In the genomic region with DNA sequence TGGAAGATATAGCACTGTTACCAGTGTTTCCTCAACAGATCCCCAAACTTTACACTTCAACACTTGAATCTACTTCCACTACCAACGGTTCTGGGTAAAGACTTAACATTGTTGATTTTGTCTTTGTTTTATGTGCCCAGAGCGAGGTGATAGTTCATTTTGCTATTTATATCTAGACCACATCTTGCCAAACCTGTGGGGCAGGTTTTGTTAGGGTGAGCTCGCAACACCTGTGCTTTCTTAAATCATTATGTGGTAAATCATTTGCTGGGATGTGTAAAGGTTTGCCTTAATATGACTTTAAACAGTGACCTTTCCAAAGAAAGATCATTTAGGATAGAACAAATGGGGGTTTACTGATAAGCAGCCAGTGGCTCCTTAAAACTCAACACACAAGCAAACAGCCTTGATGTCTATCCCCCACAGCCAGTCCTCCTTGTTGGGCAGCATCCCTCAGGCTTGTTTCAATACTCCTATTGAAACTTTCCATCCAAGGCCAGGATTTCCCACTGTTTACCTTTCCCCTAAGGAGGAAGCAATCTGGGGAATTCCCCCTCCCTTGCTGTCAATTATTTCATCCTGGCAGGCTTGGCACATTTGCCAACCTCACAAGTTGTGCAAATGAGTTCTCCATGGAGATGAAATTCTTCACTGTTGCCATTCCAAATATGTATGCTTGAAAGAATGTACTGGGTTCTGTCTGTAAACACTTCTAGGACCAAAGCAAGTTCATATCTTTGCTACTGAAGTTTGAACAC, we compare ENCODE assay signal across 16 mouse cellular contexts.
DNase-seq lines count a peak whose midpoint lies in the region; ATAC-seq and TF ChIP-seq lines count a peak whose summit lies in the region.
"Had no signal": no experiment of that assay in that cellular context is flagged by ENCODE, and none has a peak within 500 bp of the region (broad histone marks: within the 10 kb centered on the region; RNA-seq: fewer than 3 reads in every experiment).

No protein-coding gene starts in this region.

- in situ Hi-C loops in Patski (cut with MboI; ENCODE audit: low pct_unique_long_range_greater_than_20kb): no loop called here

- H3K27me3 ChIP-seq in Patski: no peaks in the 10 kb centered on the region
- H3K27me3 ChIP-seq in lung, embryonic 15.5 days: no peaks in the 10 kb centered on the region
- H3K27me3 ChIP-seq: embryonic facial prominence, embryonic 15.5 days; hindbrain, embryonic 12.5 days had no signal

- intact Hi-C loops in left cerebral cortex, postnatal 25 days (cut with DNase I): no loop called here
- intact Hi-C loops in heart, postnatal 25 days (cut with DNase I): no loop called here

- no peaks in the 10 kb centered on the region for H3K9me3 ChIP-seq in lung, embryonic 15.5 days
- H3K9me3 ChIP-seq: embryonic facial prominence, embryonic 15.5 days; hindbrain, embryonic 12.5 days had no signal

- H3K36me3 ChIP-seq in lung, embryonic 15.5 days: no peaks in the 10 kb centered on the region
- H3K36me3 ChIP-seq: embryonic facial prominence, embryonic 15.5 days; hindbrain, embryonic 12.5 days had no signal

- no peak overlapping the region for H3K4me3 ChIP-seq in lung, embryonic 15.5 days
- H3K4me3 ChIP-seq: embryonic facial prominence, embryonic 15.5 days; hindbrain, embryonic 12.5 days; myocyte had no signal

- peak; percentile 87 for ATAC-seq in Patski
- ATAC-seq in lung, embryonic 15.5 days (ENCODE audit: borderline replicate concordance, extremely low read depth, low FRiP score, low TSS enrichment): peak; percentile 78; the same call in 1 of the 2 replicates

- CTCF ChIA-PET in Patski (lab: Charles Lee): interaction anchor here (1.0 to 1.8 kb wide), 3 partner anchors 10 to 160 kb away, joined by 3 to 6 read pairs (median 6); no protein-coding TSS in a partner anchor

- H3K4me2 ChIP-seq in lung, embryonic 15.5 days: 0 out of 2 replicates have a peak overlapping the region, but pooled peaks have one; percentile 5
- H3K4me2 ChIP-seq: embryonic facial prominence, embryonic 15.5 days; hindbrain, embryonic 12.5 days had no signal

- H3K27ac ChIP-seq in lung, embryonic 15.5 days: peak overlapping the region; percentile 72
- H3K27ac ChIP-seq: embryonic facial prominence, embryonic 15.5 days; hindbrain, embryonic 12.5 days; macrophage had no signal

- WGBS in lung, embryonic 15.5 days: 58% methylated on average over 3 of the region's 3 CpGs

- DNase-seq in 3134 (ENCODE audit: extremely low read depth, insufficient read length, low spot score) (peak; percentile 0), Patski (ENCODE audit: low read depth, low spot score) (peak; percentile 49)
- DNase-seq in kidney, adult 8-10 months: peak; percentile 39 to 71
- DNase-seq in left cerebral cortex, postnatal 25 days (ENCODE audit: low spot score in 2 of 2): no peak
- DNase-seq in cerebellum, adult 9-10 months: no peak
- DNase-seq in heart, postnatal 25 days (ENCODE audit: low spot score): no peak
- DNase-seq: adrenal gland, adult 8-10 months; cerebellum, adult 18-20 months; gastrocnemius, postnatal 36 days; retina, postnatal 1 day; thymus, adult 18-20 months had no signal

- TF ChIP-seq CTCF in Patski (IDR thresholded peaks at IDR 0.05): no peak

- POLR2A ChIA-PET in Patski (lab: Charles Lee): no interaction called here

- peaks cover 11% of the 10 kb centered on the region for H3K4me1 ChIP-seq in lung, embryonic 15.5 days
- H3K4me1 ChIP-seq: hindbrain, embryonic 12.5 days had no signal

- H3K9ac ChIP-seq in lung, embryonic 15.5 days: no peak overlapping the region
- H3K9ac ChIP-seq: embryonic facial prominence, embryonic 15.5 days; hindbrain, embryonic 12.5 days had no signal

Comparison
In these comparisons a context has a peak if more than half of its experiments do, and no peak if none do; other contexts are left out.
1. DNase-seq: peak in 3134 (single experiment), Patski (single experiment) and kidney, adult 8-10 months (2 of 2); none in left cerebral cortex, postnatal 25 days (0 of 2), cerebellum, adult 9-10 months (single experiment) and heart, postnatal 25 days (single experiment).